Mouse (Mus musculus) hindbrain, postnatal 0 days (tissue): ENCODE measurements around the gene Bcl2l11. TPM values are rescaled to one million over a fixed set of nuclear protein-coding genes. Genes with fewer than 3 reads are reported as not detected.
"Not testable (repeated sequence)": the region's sequence is repeated elsewhere in the genome, so short reads cannot be mapped to it uniquely, and the experiment has no call there.

ENCODE experiments used
- ATAC-seq: fragments of 200-750 bp; cut with Nextera tagmentation; 2 replicates; pipeline ENCODE4 v1.8.0; 2017; ENCODE audit warnings: mild to moderate bottlenecking, moderate TSS enrichment, moderate library complexity
- DNase-seq: peaks from one replicate; pipeline ENCODE4 v3.0.0-alpha.2; 2015; ENCODE audit warnings: low spot score
- H3K27ac ChIP-seq: fragments of 300-500 bp; sonication (generic); 2 replicates; pipeline ENCODE4 v1.5.1; 2014; ENCODE audit warnings: mild to moderate bottlenecking
- H3K27me3 ChIP-seq: fragments of 300-500 bp; sonication (generic); 2 replicates; pipeline ENCODE4 v1.6.1; 2014; ENCODE audit warnings: low read length, mixed read lengths; ENCODE audit not compliant: insufficient read depth
- H3K36me3 ChIP-seq: fragments of 300-500 bp; sonication (generic); 2 replicates; pipeline ENCODE4 v1.6.1; 2014; ENCODE audit warnings: low read length, mixed read lengths; ENCODE audit not compliant: insufficient read depth
- H3K4me1 ChIP-seq: fragments of 300-500 bp; sonication (generic); 2 replicates; pipeline ENCODE4 v1.6.1; 2014; ENCODE audit warnings: antibody characterized with exemption, low read length, mixed read lengths; ENCODE audit not compliant: insufficient read depth
- H3K4me2 ChIP-seq: fragments of 300-500 bp; sonication (generic); 2 replicates; pipeline ENCODE4 v1.6.1; 2014; ENCODE audit warnings: low read depth, mild to moderate bottlenecking, low read length, moderate library complexity, mixed read lengths
- H3K4me3 ChIP-seq: fragments of 300-500 bp; sonication (generic); 2 replicates; pipeline ENCODE4 v1.5.1; 2014; ENCODE audit warnings: low read length
- H3K9ac ChIP-seq: fragments of 300-500 bp; sonication (generic); replicated peaks from 2 replicates; pipeline ENCODE4 v1.6.1; 2014; ENCODE audit warnings: mild to moderate bottlenecking, low read length, moderate library complexity, mixed read lengths
- H3K9me3 ChIP-seq: fragments of 300-500 bp; sonication (generic); 2 replicates; pipeline ENCODE4 v1.6.1; 2016; ENCODE audit warnings: low read length, mixed read lengths
- CTCF ChIP-seq: IDR thresholded peaks from 2 replicates; pipeline ENCODE4 v1.5.1; 2016; ENCODE audit warnings: antibody characterized with exemption, control low read depth, low read depth
- WGBS: fragments of 180-500 bp; shearing (Covaris S2); extraction: QIAGEN DNeasy Blood & Tissue Kit; methylation state at CpG from one replicate; pipeline ENCODE4 v1.1.7; 2014; 5-methylcytosine and 5-hydroxymethylcytosine counted together
- polyA plus RNA-seq: library from polyadenylated mRNA; unstranded; fragments of >200 nt; fragmentation: Nextera tagmentation; extraction: Ambion mirVana; gene quantifications from 2 replicates; pipeline ENCODE4 v1.2.1, GENCODE M21; 2015
- total RNA-seq: library from RNA; depleted of rRNA; stranded (reverse); fragments of >200 nt; gene quantifications from 2 replicates; pipeline ENCODE4 v1.2.3, GENCODE M21; 2014

Gene Bcl2l11
- total and polyA plus RNA-seq, 2 experiments from 2014 or later, result 7.8 to 11.3 TPM

GRCm38 (mm10) chr2:128094196-128094595 lies 31.6 kb upstream of the Bcl2l11 start:
- no peak for ATAC-seq
- WGBS, result 64% methylated on average over 5 of the region's 5 CpGs
- Histone ChIP-seq H3K27ac (no peak overlapping the region), H3K4me2 (no peak overlapping the region), H3K4me3 (no peak overlapping the region), H3K9ac (no peak overlapping the region), H3K27me3 (no peaks in the 10 kb centered on the region), H3K9me3 (no peaks in the 10 kb centered on the region), H3K4me1 (no peaks in the 10 kb centered on the region), H3K36me3 (no peaks in the 10 kb centered on the region)
- TF ChIP-seq CTCF, result no peak
- peak; percentile 22 for DNase-seq

DNA sequence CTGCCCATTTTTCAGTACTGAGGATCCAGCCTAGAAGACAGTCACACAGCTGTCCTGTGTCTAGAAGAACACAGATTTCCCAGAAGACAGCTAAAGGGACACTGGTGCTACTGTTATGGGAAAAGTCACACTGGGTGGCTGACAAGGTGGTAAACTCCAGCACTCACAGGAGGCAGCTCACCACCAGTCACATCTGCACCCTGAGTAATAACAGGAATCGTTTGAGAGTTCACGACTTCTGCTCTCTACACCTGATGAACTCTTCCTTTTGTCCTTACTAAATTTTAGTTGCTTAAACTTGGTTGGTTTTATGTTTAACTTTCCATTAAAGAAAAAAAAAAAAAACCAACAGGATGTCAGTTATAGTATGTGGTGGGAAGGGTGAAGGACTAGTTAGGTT lies 31.2 kb upstream of the Bcl2l11 start:
- H3K4me3 ChIP-seq, result no peak overlapping the region
- no peaks in the 10 kb centered on the region for H3K4me1 ChIP-seq
- no peaks in the 10 kb centered on the region for H3K27me3 ChIP-seq
- 84% methylated on average over 2 of the region's 2 CpGs for WGBS
- no peaks in the 10 kb centered on the region for H3K36me3 ChIP-seq
- H3K9me3 ChIP-seq, result no peaks in the 10 kb centered on the region
- H3K9ac ChIP-seq, result no peak overlapping the region
- no peak overlapping the region for H3K4me2 ChIP-seq
- ATAC-seq, result no peak
- no peak for DNase-seq
- no peak overlapping the region for H3K27ac ChIP-seq
- TF ChIP-seq CTCF, result no peak

- TF ChIP-seq CTCF, result no peak
- Histone ChIP-seq H3K4me3 (no peak overlapping the region), H3K27me3 (no peaks in the 10 kb centered on the region), H3K27ac (no peak overlapping the region), H3K4me1 (no peaks in the 10 kb centered on the region), H3K4me2 (no peak overlapping the region), H3K9me3 (no peaks in the 10 kb centered on the region), H3K9ac (no peak overlapping the region), H3K36me3 (no peaks in the 10 kb centered on the region)
- WGBS, result 33% methylated on average over 1 of the region's 1 CpGs
- DNase-seq (no peak), ATAC-seq (no peak)
Observed at GRCm38 (mm10) chr2:128095270-128095669, 30.6 kb upstream of the Bcl2l11 start.

DNA sequence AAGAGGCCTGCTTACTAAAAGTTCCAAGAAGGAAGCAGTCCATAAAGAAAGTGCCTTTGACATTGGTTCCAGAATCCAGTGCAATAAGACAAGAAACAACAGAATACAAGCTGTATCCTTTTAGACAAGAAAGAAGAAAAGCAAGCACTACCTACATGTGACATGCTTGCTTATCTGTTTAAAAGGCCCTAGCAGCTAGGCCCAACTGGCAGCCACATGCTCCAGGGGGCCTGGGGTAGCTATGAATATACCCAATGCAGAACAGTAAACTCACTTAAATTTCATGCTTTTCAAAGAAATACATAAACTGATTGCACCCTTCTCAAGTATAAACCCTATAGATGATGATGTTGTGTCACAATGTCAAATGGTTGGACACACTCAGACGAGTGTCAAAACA lies 29.8 kb upstream of the Bcl2l11 start:
- H3K4me2 ChIP-seq, result no peak overlapping the region
- no peaks in the 10 kb centered on the region for H3K9me3 ChIP-seq
- no peaks in the 10 kb centered on the region for H3K4me1 ChIP-seq
- DNase-seq (no peak), ATAC-seq (no peak)
- no peaks in the 10 kb centered on the region for H3K27me3 ChIP-seq
- H3K27ac ChIP-seq, result no peak overlapping the region
- no peak for TF ChIP-seq CTCF
- H3K4me3 ChIP-seq, result no peak overlapping the region
- no peaks in the 10 kb centered on the region for H3K36me3 ChIP-seq
- WGBS, result 97% methylated on average over 1 of the region's 1 CpGs
- H3K9ac ChIP-seq, result no peak overlapping the region

- H3K4me2 ChIP-seq, H3K4me1 ChIP-seq, DNase-seq, H3K27ac ChIP-seq, H3K27me3 ChIP-seq, H3K9me3 ChIP-seq, ATAC-seq, H3K4me3 ChIP-seq, H3K36me3 ChIP-seq, H3K9ac ChIP-seq: not testable (repeated sequence)
- 78% methylated on average over 5 of the region's 5 CpGs for WGBS
Observed at GRCm38 (mm10) chr2:128098118-128098517, 27.7 kb upstream of the Bcl2l11 start.

- Histone ChIP-seq H3K9ac (no peak overlapping the region), H3K27me3 (no peaks in the 10 kb centered on the region), H3K9me3 (no peaks in the 10 kb centered on the region), H3K4me2 (no peak overlapping the region), H3K36me3 (no peaks in the 10 kb centered on the region), H3K4me3 (no peak overlapping the region), H3K4me1 (no peaks in the 10 kb centered on the region), H3K27ac (no peak overlapping the region)
- TF ChIP-seq CTCF, result no peak
- DNase-seq, result no peak
- ATAC-seq, result no peak
- 92% methylated on average over 9 of the region's 9 CpGs for WGBS
Observed at GRCm38 (mm10) chr2:128102086-128102485, 23.8 kb upstream of the Bcl2l11 start.

GRCm38 (mm10) chr2:128104815-128105214 lies 21.0 kb upstream of the Bcl2l11 start:
- H3K4me1 ChIP-seq, result no peaks in the 10 kb centered on the region
- H3K27ac ChIP-seq, result no peak overlapping the region
- no peaks in the 10 kb centered on the region for H3K9me3 ChIP-seq
- no peaks in the 10 kb centered on the region for H3K36me3 ChIP-seq
- ATAC-seq, result no peak
- WGBS, result 68% methylated on average over 5 of the region's 5 CpGs
- TF ChIP-seq CTCF, result no peak
- no peak overlapping the region for H3K9ac ChIP-seq
- H3K4me3 ChIP-seq, result no peak overlapping the region
- DNase-seq, result no peak
- no peak overlapping the region for H3K4me2 ChIP-seq
- H3K27me3 ChIP-seq, result no peaks in the 10 kb centered on the region
